Mouse (Mus musculus) cerebellum, postnatal 4 days (tissue): ENCODE data around the gene Cenpb.
"Not testable (repeated sequence)": the region's sequence is repeated elsewhere in the genome, so short reads cannot be mapped to it uniquely, and the experiment has no call there.

Experiments used
- DNase-seq, 2 experiments: peaks; one replicate each; pipeline ENCODE4 v3.0.0; 2022; ENCODE audit warnings: low spot score in 2 of 2, mixed read lengths in 1 of 2

The Cenpb gene

GRCm38 (mm10) chr2:131179990-131180587 is at the start of gene Cenpb:
Gene Cenpb (minus strand): TSS chr2:131180067.
- peak; percentile 70 to 91 for DNase-seq

GRCm38 (mm10) chr2:131227243-131227642 is 47.4 kb upstream of the Cenpb start:
- no peak for DNase-seq

DNA sequence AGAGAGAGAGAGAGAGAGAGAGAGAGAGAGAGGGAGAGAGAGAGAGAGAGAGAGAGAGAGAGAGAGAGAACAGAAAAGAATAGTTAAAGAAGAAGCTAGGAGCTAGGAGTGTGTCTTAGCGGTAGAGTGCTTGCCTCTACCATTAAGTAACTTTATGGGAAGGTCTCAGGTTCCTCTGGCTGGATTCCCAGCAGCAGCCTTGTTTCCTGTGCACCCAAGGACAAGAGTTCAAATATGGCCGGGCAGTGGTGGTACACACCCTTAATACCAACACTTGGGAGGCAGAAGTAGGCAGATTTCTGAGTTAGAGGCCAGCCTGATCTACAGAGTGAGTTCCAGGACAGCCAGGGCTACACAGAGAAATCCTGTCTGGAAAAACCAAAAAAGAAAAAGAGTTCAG is 46.8 kb upstream of the Cenpb start:
- not testable (repeated sequence) for DNase-seq

GRCm38 (mm10) chr2:131225178-131225577 is 45.3 kb upstream of the Cenpb start:
- no peak for DNase-seq

DNA sequence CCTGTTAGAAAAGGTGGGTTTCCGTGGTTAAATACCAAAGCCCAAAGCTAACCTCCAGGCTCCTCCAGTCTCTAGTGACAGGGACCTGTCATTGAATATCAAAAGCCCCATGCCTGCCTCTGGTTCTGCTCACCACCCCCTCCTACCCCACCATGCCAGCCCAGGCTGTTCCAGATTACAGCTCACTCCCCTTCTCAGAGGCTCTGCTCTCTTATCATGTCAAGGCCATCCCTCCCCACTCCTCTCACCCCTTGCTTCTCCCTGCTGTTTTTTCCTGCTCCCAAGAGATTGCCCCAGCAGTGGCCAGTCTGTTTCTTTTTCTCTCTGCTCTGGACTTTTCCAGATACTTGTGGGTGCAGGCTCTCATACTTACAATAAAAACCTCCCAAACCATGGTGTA is 43.7 kb upstream of the Cenpb start:
- no peak for DNase-seq

- no peak for DNase-seq
Measured at GRCm38 (mm10) chr2:131222562-131222961, 42.7 kb upstream of the Cenpb start.

GRCm38 (mm10) chr2:131221853-131222515 is 42.1 kb upstream of the Cenpb start:
- DNase-seq = no peak

DNA sequence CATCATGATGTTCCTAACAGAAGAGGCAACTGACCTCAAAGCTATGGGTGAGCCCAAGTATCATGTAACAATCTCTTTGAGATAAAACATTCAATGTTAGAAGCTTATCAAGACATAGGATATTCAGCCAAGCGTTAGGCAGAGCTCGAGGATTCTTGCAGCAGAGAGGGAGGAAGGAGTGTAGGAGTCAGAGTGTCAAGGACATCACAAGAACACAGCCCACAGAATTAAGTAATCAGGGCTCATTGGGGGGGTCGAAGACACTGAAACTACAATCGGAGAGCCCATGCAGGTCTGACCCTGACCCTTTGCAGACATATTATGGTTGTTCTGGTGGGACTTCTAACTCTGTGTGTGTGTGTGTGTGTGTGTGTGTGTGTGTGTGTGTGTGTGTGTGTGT is 40.2 kb upstream of the Cenpb start:
- DNase-seq = no peak

DNA sequence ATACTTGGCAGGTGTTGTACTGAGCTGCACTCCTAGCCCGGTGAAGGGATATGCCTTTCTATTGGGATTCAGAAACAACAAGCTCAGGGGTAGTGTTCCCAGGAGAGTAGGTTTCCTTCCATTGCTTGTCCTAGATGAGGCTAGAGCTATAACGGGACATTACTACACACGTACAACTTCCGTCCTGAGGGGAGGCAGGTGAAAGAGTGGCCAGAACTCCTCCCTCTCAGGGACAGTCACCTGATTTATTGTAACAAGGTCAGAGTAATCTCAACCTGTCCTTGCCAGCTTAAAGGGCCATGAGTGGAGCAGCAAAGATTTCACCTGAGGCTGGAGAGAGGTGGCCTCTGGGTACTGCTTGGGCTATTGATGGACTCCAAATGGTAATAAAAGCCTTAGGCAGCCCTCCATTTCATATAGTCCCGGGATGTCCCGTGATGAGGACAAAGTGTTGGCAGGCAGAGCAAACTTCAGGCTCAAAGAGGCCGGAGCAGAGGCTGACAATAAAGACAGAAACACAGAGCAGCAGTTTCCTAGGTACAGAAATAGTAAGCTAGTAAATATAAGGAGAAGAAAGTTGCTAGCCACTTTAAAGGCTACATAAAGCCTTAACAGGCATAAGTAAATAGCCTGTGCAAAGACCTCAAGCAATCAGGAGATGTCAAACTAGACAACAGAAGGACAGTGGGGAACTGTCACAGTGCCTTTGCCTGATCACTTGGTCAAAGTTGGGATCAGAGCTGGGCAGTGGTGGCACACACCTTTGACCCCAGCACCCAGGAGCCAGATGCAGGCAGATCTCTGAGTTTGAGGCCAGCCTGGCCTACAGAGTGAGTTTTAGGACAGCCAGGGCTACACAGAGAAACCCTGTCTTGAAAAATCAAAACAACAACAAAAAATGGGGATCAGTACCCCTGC is 36.3 kb upstream of the Cenpb start:
- DNase-seq = no peak

GRCm38 (mm10) chr2:131213773-131214172 is 33.9 kb upstream of the Cenpb start:
- no peak for DNase-seq

DNA sequence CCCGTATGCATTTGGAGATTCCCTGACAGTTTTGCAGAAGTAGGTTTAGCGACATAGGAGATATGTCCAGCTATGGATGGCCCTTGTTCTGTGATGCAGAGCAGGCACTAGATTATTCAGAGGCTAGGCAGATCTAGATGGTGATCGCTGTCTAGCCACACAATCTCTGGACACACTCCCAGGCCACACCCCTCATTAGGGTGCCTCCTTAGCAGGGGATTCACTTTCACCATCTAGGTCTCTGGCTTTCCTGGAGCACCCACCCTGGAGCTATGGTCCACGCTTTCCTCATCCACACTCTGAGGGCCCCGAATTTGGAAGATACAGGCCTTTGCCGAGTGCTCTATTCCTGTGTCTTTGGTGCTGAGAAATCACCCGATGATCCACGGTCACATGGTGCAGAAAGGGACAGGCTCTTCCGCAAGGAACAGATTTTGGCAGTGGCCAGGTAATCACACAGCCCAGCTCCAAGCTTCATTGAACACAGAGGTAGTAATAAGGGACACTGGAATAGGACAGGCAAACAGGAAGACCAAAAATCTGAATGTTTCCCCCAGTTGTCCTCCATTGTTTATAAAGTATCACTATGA is 31.3 kb upstream of the Cenpb start:
- no peak for DNase-seq

DNA sequence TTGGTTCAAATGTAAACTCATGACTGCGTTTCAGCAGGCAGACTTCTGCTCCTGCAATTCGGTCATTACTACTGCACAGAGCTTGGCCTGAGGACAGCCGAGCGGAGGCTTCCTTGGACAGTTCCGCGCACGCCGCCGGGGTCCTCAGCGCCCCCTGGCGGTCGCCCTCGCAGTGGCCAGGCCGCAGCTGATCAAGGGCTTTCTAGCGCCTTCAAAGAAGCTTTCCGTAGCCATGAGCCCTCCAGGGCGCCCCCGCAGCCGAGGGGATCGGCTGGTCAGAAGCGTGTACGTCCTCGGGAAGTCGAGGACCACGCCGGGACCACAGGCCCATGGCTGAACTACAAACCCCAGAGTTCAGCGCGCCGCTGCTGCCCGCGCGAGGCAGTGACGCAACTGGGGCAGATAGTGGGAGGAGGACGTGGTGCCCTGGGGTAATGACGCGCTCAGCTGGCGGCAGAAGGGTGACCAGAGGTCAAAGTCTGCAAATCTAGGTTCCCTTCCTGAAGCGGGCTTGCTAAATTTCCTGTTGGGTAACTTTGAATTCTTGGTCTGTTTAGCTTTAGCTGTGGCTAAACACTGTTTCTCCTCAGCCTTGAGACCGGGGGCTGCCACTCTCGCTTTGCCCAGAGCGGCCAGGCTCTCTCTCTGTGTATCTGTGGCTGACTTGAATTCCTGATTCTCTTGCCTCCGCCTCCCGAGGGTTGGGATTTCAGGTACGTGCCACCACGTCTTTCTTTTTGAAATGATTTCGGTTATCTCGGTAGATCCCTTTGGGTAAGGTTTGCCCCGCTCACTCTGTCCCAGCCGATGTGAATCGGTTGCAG is 30.3 kb upstream of the Cenpb start:
- peak; percentile 88 to 91 for DNase-seq

DNA sequence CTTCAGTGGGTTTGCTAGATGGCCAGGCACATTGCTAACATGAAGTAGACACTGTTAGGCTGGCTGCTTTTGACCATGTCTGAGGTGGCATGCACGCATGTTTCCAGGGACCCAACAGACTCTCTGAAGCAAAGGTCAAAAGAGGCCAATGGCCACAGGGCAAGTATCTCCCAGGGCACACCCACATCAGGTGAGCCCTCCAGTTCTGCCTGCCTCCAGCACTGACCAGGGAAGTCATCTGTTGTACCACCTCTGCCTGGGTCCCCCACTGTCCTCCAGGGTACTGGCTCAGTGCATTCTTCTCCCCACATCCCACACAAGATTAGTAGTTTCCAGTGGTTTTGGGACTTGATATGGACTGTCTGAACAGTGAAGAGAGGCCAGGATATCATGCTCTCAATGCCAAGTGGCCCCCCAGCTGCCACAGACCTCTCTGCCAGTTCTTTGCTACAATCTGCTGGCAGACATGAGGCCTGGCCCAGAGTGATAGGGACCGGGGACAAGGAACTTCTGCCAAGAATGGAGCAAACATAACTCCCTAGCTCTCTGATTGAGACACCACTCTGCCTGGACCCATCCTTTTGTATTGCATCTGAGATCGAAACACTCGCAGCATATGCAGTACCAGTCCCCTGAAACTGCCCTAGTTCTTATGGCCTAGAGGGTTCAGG is 29.4 kb upstream of the Cenpb start:
- peak in 1 of 2 experiments; percentile 16 for DNase-seq

DNA sequence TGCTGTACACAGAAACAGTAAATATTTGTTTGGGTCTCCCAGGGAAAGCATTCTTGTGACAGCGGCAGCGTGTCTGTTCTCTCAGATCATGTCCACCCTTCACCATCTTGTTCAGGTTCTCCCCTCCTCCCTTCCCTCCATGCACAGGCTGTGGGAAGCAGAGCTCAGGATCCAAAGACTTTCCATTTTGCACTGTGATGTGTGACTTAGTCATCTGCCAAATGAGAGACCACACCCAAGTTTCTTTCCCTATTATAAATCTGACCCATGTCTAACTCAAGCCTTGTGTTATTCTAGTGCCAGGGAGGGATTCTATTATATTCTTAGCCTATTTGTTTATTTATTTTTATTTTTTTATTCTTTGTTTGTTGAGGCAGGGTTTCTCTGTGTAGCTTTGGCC is 28.5 kb upstream of the Cenpb start:
- no peak for DNase-seq

GRCm38 (mm10) chr2:131206778-131207177 is 26.9 kb upstream of the Cenpb start, which contains the start of gene Ap5s1:
Gene Ap5s1 (plus strand): TSS chr2:131207078.
- no peak for DNase-seq

GRCm38 (mm10) chr2:131205521-131206182 is 25.8 kb upstream of the Cenpb start:
- DNase-seq = no peak

DNA sequence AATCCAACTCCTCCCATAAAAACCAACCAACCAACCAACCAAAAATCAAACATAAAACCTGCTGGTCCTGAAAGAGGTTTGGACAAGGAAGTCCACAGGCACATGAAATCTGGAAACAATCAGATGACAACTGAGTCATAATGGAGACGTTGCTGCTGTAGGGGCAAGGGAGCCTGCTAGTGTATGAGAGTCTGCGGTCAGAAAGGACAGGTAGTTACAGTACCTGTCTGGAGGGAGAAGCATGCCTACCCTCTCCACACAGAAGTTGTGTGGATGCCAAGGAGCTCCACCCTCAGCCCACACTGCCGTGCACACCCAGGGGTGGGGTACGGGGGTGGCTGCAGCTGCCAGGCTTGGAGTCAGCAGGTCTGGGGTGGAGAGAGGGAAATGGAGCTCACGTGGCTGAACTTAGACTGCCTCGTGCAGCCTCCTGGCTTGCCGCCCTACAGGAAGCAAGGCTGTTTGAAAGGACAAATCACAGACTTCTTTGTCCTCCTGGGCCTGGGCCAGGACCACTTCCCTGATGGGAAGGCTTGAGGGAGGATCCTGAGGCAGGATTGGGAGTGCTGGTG is 24.6 kb upstream of the Cenpb start:
- DNase-seq = peak in 1 of 2 experiments; percentile 56

GRCm38 (mm10) chr2:131203816-131204409 is 24.0 kb upstream of the Cenpb start:
- DNase-seq = no peak

DNA sequence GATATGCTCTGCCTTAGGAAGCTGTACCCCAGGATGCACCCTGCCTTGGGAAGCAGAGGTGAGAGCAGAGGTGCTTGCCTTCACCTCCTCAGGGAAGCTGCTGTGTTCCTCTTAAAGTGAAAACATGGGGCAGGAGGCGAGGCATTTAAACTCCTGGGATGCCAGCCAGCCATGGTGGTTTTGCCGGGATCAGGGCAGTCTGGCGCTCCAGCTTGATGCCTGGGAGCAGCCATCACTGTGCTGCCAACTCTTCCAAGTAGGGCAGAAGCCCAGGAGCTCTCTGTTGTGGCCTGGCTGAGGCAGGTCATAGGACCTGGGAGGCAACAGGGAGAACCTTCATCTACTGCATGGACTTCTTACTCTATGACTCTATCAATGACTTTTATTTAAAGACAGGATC is 21.4 kb upstream of the Cenpb start:
- no peak for DNase-seq
